Mouse (Mus musculus): ENCODE results near the gene Rasa3.

GRCm38 (mm10) chr8:13529891-13530316, 147.5 kb downstream of the Rasa3 start:
- TF ChIP-seq E2F4 (IDR thresholded peaks at IDR 0.05; ENCODE audit: insufficient read depth) (no peak), TCF12 (IDR thresholded peaks at IDR 0.05; ENCODE audit: insufficient read depth, poor library complexity, severe bottlenecking) (no peak), POLR2A (IDR thresholded peaks at IDR 0.05; ENCODE audit: insufficient read length, low read depth) (no peak), USF1 (IDR thresholded peaks at IDR 0.05; ENCODE audit: low read depth) (no peak)
